Mouse (Mus musculus) adrenal gland, postnatal 36 days (tissue): Measurements from ENCODE around the gene Ttc9c. TPM values are rescaled to one million over a fixed set of nuclear protein-coding genes. Genes with fewer than 3 reads are reported as not detected.

Experiments
- DNase-seq, 2 experiments: peaks; one replicate each; pipeline ENCODE4 v3.0.0; 2021; ENCODE audit warnings: mixed read lengths in 1 of 2
- total RNA-seq, 2 experiments: library from RNA; stranded (reverse); gene quantifications; 2 replicates each; pipeline ENCODE4 v1.2.3; 2021

Gene Ttc9c
- total RNA-seq, 2 experiments from 2014 or later, result 31.7 to 32.2 TPM

DNA sequence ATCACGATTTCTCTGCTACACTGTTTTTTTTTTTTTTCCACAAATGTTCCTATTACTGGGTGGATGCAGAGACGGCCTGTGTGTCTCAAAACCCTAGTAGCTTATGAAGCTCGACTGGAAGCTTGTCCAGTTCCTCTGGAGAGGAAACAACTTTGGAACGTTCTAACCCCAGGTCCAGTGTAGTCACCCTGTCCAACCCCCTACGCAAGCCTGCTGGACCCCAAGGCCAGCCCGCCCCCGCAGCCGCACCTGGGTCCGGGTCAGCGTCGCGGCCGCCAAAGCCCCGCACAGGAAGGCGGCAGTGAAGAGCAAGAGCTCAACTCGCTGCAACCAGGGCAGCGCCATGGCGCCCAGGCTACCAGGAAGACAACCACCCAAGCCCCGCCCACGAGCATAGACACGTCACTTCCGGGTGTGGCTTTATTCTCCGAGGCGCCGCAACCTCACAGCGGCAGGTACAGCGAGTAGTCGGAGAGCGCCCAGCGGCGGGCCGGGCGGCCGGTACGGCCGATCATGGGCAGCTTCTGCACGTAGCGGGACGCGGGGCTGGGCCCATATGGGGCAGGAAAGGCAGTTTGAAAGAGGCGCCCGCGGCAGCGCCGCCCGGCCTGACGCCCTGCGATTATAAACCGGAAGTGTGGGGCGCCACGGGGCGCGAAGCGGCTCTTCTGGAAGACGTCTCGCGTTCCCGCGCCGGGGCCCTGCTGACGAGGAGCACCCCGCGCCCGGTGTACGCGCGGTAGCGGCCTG is 44.9 kb downstream of the Ttc9c start, which contains the start of gene Tmem179b:
Tmem179b (minus strand) TSS at position 382 of the 750 bp plus-strand sequence.
- DNase-seq, result peak; percentile 97

GRCm38 (mm10) chr19:8773409-8773808 is 45.7 kb downstream of the Ttc9c start:
- no peak for DNase-seq

- DNase-seq, result no peak
These were observed 46.1 kb downstream of the Ttc9c start for GRCm38 (mm10) chr19:8772996-8773395.

GRCm38 (mm10) chr19:8770567-8771270 is 48.4 kb downstream of the Ttc9c start, which contains the start of gene Tmem223:
TSS of gene Tmem223 (plus strand) at chr19:8770996.
- DNase-seq, result peak; percentile 88 to 92

DNA sequence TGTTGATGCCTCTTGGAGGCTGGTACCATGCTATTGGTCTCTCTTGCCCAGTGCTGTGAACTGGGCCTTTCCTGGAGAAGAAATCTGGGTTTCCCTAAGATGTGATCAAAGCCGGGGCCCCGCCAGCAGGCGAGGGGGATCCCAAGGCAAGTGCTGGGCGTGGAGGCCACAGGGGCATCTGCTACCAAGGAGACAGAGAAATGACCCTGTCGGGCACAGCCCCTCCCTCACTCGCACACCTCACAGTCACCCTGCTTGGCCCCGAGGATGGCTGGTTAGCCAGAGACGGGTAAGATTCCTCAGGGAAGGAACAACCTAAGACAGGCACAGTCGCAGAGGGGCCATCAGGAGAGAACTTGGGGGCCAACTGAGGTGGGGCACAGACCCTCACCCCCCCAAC is 53.6 kb downstream of the Ttc9c start:
- no peak for DNase-seq

GRCm38 (mm10) chr19:8763276-8763675 is 55.9 kb downstream of the Ttc9c start:
- no peak for DNase-seq

DNA sequence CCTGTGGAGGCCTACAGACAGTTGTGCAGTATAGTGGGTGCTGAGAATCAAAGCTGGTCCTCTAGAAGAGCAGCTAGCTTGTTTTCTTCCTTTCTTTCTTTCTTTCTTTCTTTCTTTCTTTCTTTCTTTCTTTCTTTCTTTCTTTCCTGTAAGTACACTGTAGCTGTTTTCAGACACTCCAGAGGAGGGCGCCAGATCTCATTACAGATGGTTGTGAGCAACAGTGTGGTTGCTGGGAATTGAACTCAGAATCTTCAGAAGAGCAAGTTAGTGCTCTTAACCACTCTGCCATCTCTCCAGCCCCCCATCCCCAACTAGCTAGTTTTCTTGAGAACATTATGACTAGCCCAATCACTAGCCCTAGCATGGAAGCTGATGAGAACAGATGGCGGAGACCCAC is 58.4 kb downstream of the Ttc9c start:
- no peak for DNase-seq

Other genes starting within 250 kb of the Ttc9c start
- gene Slc22a8, start 228.1 kb downstream of the Ttc9c start, total RNA-seq, result under 1 TPM in 1 of 2 experiments, not detected in 1; 0.36 TPM
- gene Slc22a6, start 201.3 kb downstream of the Ttc9c start, total RNA-seq, result not detected
- 1 to 10 TPM; 1.3 TPM for gene Chrm1, start 155.5 kb downstream of the Ttc9c start, total RNA-seq
- gene Slc3a2, start 96.0 kb downstream of the Ttc9c start, total RNA-seq, result 100 to 1,000 TPM; 354 to 445 TPM
- gene Wdr74, start 83.5 kb downstream of the Ttc9c start, total RNA-seq, result 10 to 100 TPM; 52.3 to 71.2 TPM
- gene 1700092M07Rik, start 78.6 kb downstream of the Ttc9c start, total RNA-seq, result 1 to 10 TPM in 1 of 2 experiments, under 1 TPM in 1; 0.82 to 1.0 TPM
- 10 to 100 TPM; 83.6 to 92.9 TPM for gene Stx5a, start 77.9 kb downstream of the Ttc9c start, total RNA-seq
- gene Nxf1, start 62.3 kb downstream of the Ttc9c start, total RNA-seq, result 100 to 1,000 TPM in 1 of 2 experiments, 10 to 100 TPM in 1; 94.7 to 144 TPM
- 100 to 1,000 TPM; 113 to 127 TPM for gene Tmem223, start 48.3 kb downstream of the Ttc9c start, total RNA-seq
- gene Tmem179b, start 44.9 kb downstream of the Ttc9c start, total RNA-seq, result 10 to 100 TPM; 44.8 to 69.2 TPM
- gene Taf6l, start 32.9 kb downstream of the Ttc9c start, total RNA-seq, result 10 to 100 TPM; 11.2 to 16.7 TPM
- 10 to 100 TPM; 90.5 to 98.5 TPM for gene Polr2g, start 20.8 kb downstream of the Ttc9c start, total RNA-seq
- 1 to 10 TPM; 2.0 to 2.9 TPM for gene Zbtb3, start 16.8 kb downstream of the Ttc9c start, total RNA-seq
- 10 to 100 TPM; 61.8 to 67.6 TPM for gene Hnrnpul2, start 677 bp upstream of the Ttc9c start, total RNA-seq
- 1 to 10 TPM in 1 of 2 experiments, not detected in 1; 1.7 TPM for gene AC129217.1, start 10.4 kb upstream of the Ttc9c start, total RNA-seq
- 100 to 1,000 TPM; 132 to 176 TPM for gene Bscl2, start 18.1 kb upstream of the Ttc9c start, total RNA-seq
- gene Gng3, start 19.9 kb upstream of the Ttc9c start, total RNA-seq, result 1 to 10 TPM; 5.2 to 5.4 TPM
- 1 to 10 TPM; 4.2 to 4.5 TPM for gene Lrrn4cl, start 31.4 kb upstream of the Ttc9c start, total RNA-seq
- 100 to 1,000 TPM; 177 to 218 TPM for gene Ubxn1, start 52.2 kb upstream of the Ttc9c start, total RNA-seq
- gene Uqcc3, start 61.6 kb upstream of the Ttc9c start, total RNA-seq, result 10 to 100 TPM; 49.9 to 79.8 TPM
- gene Lbhd1, start 64.4 kb upstream of the Ttc9c start, total RNA-seq, result 10 to 100 TPM in 1 of 2 experiments, 1 to 10 TPM in 1; 5.3 to 17.6 TPM
- not detected for gene Gm49403, start 64.6 kb upstream of the Ttc9c start, total RNA-seq
- 10 to 100 TPM; 49.6 to 50.3 TPM for gene 1810009A15Rik, start 69.5 kb upstream of the Ttc9c start, total RNA-seq
- gene Gm49416, start 69.6 kb upstream of the Ttc9c start, total RNA-seq, result 1 to 10 TPM; 1.0 to 4.2 TPM
- gene Ints5, start 73.7 kb upstream of the Ttc9c start, total RNA-seq, result 10 to 100 TPM; 23.7 to 25.8 TPM
- 100 to 1,000 TPM; 190 to 201 TPM for gene Ganab, start 78.7 kb upstream of the Ttc9c start, total RNA-seq
- gene B3gat3, start 101.0 kb upstream of the Ttc9c start, total RNA-seq, result 10 to 100 TPM; 56.3 to 66.1 TPM
- 10 to 100 TPM; 38.7 to 61.5 TPM for gene Rom1, start 110.0 kb upstream of the Ttc9c start, total RNA-seq
- gene Eml3, start 110.2 kb upstream of the Ttc9c start, total RNA-seq, result 10 to 100 TPM; 46.9 to 59.1 TPM
- gene Mta2, start 122.5 kb upstream of the Ttc9c start, total RNA-seq, result 10 to 100 TPM; 88.0 to 88.6 TPM
- 10 to 100 TPM; 20.7 to 24.4 TPM for gene Tut1, start 134.5 kb upstream of the Ttc9c start, total RNA-seq
- 100 to 1,000 TPM; 331 to 363 TPM for gene Eef1g, start 147.7 kb upstream of the Ttc9c start, total RNA-seq
- 100 to 1,000 TPM; 114 to 197 TPM for gene Ahnak, start 170.0 kb upstream of the Ttc9c start, total RNA-seq